ENCODE assay signal across 28 mouse cellular contexts in genomic region chr4:77004483-77004882, GRCm38 (mm10).
"Had no signal": no experiment of that assay in that cellular context is flagged by ENCODE, and none has a peak within 500 bp of the region (broad histone marks: within the 10 kb centered on the region; RNA-seq: fewer than 3 reads in every experiment).

No protein-coding gene starts in this region.

- H3K9ac ChIP-seq: embryonic facial prominence, embryonic 12.5 days; embryonic facial prominence, embryonic 13.5 days; embryonic facial prominence, embryonic 15.5 days; forebrain, embryonic 12.5 days; forebrain, embryonic 13.5 days; forebrain, embryonic 15.5 days; forebrain, postnatal 0 days had no signal

- H3K4me3 ChIP-seq: embryonic facial prominence, embryonic 10.5 days; embryonic facial prominence, embryonic 12.5 days; embryonic facial prominence, embryonic 13.5 days; embryonic facial prominence, embryonic 15.5 days; erythroblast, embryonic 14.5 days; forebrain, embryonic 10.5 days; forebrain, embryonic 12.5 days; forebrain, embryonic 13.5 days; forebrain, embryonic 15.5 days; gastrocnemius, adult 2 months; heart, adult 2 months had no signal

- DNase-seq: cerebellum, adult 2 months; cerebellum, adult 8-10 months; cerebellum, adult 9-10 months; cerebellum, adult 9-11 months; cerebellum, postnatal 10 days; cerebellum, postnatal 14 days; cerebellum, postnatal 25 days; cerebellum, postnatal 36 days; embryo, embryonic 11 days; forebrain, postnatal 0 days; gastrocnemius, adult 2 months; gastrocnemius, postnatal 10 days; gastrocnemius, postnatal 14 days; gastrocnemius, postnatal 25 days; gastrocnemius, postnatal 36 days; heart, adult 11 months; heart, adult 2 months had no signal

- H3K27ac ChIP-seq: embryonic facial prominence, embryonic 10.5 days; embryonic facial prominence, embryonic 12.5 days; embryonic facial prominence, embryonic 13.5 days; embryonic facial prominence, embryonic 15.5 days; forebrain, embryonic 10.5 days; forebrain, embryonic 12.5 days; forebrain, embryonic 13.5 days; forebrain, embryonic 15.5 days; gastrocnemius, adult 2 months; heart, adult 2 months had no signal

- ATAC-seq: forebrain, embryonic 13.5 days; forebrain, embryonic 14.5 days; forebrain, embryonic 15.5 days; forebrain, embryonic 16.5 days; forebrain, postnatal 0 days had no signal

- H3K4me2 ChIP-seq: embryonic facial prominence, embryonic 12.5 days; embryonic facial prominence, embryonic 13.5 days; embryonic facial prominence, embryonic 15.5 days; forebrain, embryonic 12.5 days; forebrain, embryonic 13.5 days; forebrain, embryonic 15.5 days had no signal

- H3K27me3 ChIP-seq: embryonic facial prominence, embryonic 12.5 days; embryonic facial prominence, embryonic 13.5 days; embryonic facial prominence, embryonic 15.5 days; forebrain, embryonic 12.5 days; forebrain, embryonic 13.5 days; forebrain, embryonic 15.5 days had no signal

- H3K9me3 ChIP-seq: embryonic facial prominence, embryonic 10.5 days; embryonic facial prominence, embryonic 12.5 days; embryonic facial prominence, embryonic 13.5 days; embryonic facial prominence, embryonic 15.5 days; forebrain, embryonic 10.5 days; forebrain, embryonic 12.5 days; forebrain, embryonic 13.5 days; forebrain, embryonic 15.5 days had no signal

- H3K4me1 ChIP-seq: embryonic facial prominence, embryonic 10.5 days; embryonic facial prominence, embryonic 12.5 days; embryonic facial prominence, embryonic 13.5 days; embryonic facial prominence, embryonic 15.5 days; forebrain, embryonic 10.5 days; forebrain, embryonic 12.5 days; forebrain, embryonic 13.5 days; forebrain, embryonic 15.5 days had no signal

- H3K36me3 ChIP-seq: embryonic facial prominence, embryonic 10.5 days; embryonic facial prominence, embryonic 12.5 days; embryonic facial prominence, embryonic 13.5 days; embryonic facial prominence, embryonic 15.5 days; forebrain, embryonic 10.5 days; forebrain, embryonic 12.5 days; forebrain, embryonic 15.5 days had no signal
